Mouse (Mus musculus) spleen, adult 2 months (tissue): Measurements from ENCODE around the gene Prm3. TPM values are rescaled to one million over a fixed set of nuclear protein-coding genes. Genes with fewer than 3 reads are reported as not detected.

Experiments
- DNase-seq, 2 experiments: peaks; one replicate each; pipeline versions ENCODE4 v3.0.0 to v3.0.0-alpha.2; 2012 to 2021; ENCODE audit warnings: low spot score in 2 of 2, low read depth in 1 of 2
- H3K27ac ChIP-seq: fragments of 200-500 bp; 2 replicates; pipeline ENCODE4 v1.5.1; 2012; ENCODE audit warnings: low read length, inconsistent platforms; ENCODE audit not compliant: insufficient read depth
- H3K27me3 ChIP-seq: fragments of 200-500 bp; 2 replicates; pipeline ENCODE4 v1.6.1; 2012; ENCODE audit warnings: mild to moderate bottlenecking, moderate library complexity, low read length, inconsistent platforms; ENCODE audit not compliant: control insufficient read depth, insufficient read depth
- H3K36me3 ChIP-seq: fragments of 200-500 bp; 2 replicates; pipeline ENCODE4 v1.6.1; 2012; ENCODE audit warnings: mild to moderate bottlenecking, low read length, inconsistent platforms; ENCODE audit not compliant: control insufficient read depth, insufficient read depth
- H3K4me1 ChIP-seq: fragments of 200-500 bp; 2 replicates; pipeline ENCODE4 v1.6.1; 2011; ENCODE audit warnings: inconsistent platforms; ENCODE audit not compliant: control insufficient read depth, insufficient read depth, insufficient read length
- H3K4me3 ChIP-seq: fragments of 200-500 bp; 2 replicates; pipeline ENCODE4 v1.5.1; 2011; ENCODE audit warnings: mild to moderate bottlenecking, inconsistent platforms; ENCODE audit not compliant: insufficient read depth, insufficient read length; ENCODE audit errors: extremely low read depth
- CTCF ChIP-seq: fragments of 200-500 bp; IDR thresholded peaks from 2 replicates; pipeline ENCODE4 v1.5.1; 2011; ENCODE audit warnings: mild to moderate bottlenecking, inconsistent platforms; ENCODE audit not compliant: insufficient read depth, insufficient read length, insufficient replicate concordance; ENCODE audit errors: extremely low read depth
- POLR2A ChIP-seq: fragments of 200-500 bp; IDR thresholded peaks from 2 replicates; pipeline ENCODE4 v1.6.1; 2011; ENCODE audit warnings: low read depth, low read length, inconsistent platforms
- WGBS: fragments of 180-500 bp; shearing (Covaris S2); methylation state at CpG from one replicate; pipeline ENCODE4 v1.1.7; 2018; 5-methylcytosine and 5-hydroxymethylcytosine counted together
- polyA plus RNA-seq: library from polyadenylated mRNA; depleted of rRNA; stranded (reverse); fragments of >200 nt; gene quantifications from 2 replicates; pipeline ENCODE4 v1.2.3, GENCODE M21; 2012

Gene Prm3
- polyA plus RNA-seq, 1 experiment: not detected

DNA sequence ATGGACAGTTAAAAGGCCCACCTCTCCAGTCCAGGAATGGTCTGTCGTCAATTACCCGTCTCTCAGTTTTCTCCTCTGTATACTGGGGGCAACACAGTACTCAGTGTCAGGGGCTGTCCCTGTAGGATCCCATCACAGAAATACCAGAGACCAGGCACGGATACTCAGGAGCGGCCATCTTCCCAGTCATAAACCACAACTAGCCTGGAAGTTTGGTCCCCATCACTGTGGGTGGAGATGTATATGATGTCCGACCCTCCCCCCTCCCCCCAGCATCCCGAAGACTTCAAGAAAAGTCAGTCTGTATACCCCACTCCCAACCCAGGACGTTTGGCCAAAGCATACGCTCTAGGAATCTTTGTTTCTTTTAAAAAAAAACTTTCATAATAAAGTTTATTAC lies 7.3 kb downstream of the Prm3 start:
- Histone ChIP-seq H3K4me3 (peak overlapping the region; percentile 15; the same call in 1 of the 2 replicates), H3K27me3 (no peaks in the 10 kb centered on the region), H3K36me3 (no peaks in the 10 kb centered on the region), H3K27ac (no peak overlapping the region), H3K4me1 (peaks cover 20% of the 10 kb centered on the region)
- TF ChIP-seq POLR2A (no peak), CTCF (no peak)
- DNase-seq: no peak
- 61% methylated on average over 8 of the region's 8 CpGs for WGBS

DNA sequence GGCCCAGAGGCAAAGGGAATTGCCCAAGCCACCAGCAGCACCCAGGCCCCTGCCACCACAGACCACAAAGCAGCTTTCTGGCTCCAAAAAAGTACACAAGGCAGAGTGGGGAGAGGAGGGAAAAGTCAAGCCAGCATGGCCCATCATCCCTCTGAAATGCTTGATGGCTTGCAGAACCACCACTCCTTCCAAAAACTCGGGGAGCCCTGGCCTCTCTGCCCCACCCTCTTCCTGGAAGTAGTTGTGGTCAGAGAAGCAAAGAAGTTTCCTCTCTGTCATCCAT lies 7.6 kb downstream of the Prm3 start:
- no peaks in the 10 kb centered on the region for H3K27me3 ChIP-seq
- H3K36me3 ChIP-seq: no peaks in the 10 kb centered on the region
- peaks cover 20% of the 10 kb centered on the region for H3K4me1 ChIP-seq
- no peak for TF ChIP-seq CTCF
- no peak for TF ChIP-seq POLR2A
- H3K4me3 ChIP-seq: peak overlapping the region; percentile 15; the same call in 1 of the 2 replicates
- WGBS: 8% methylated on average over 1 of the region's 1 CpGs
- DNase-seq: no peak
- H3K27ac ChIP-seq: no peak overlapping the region

DNA sequence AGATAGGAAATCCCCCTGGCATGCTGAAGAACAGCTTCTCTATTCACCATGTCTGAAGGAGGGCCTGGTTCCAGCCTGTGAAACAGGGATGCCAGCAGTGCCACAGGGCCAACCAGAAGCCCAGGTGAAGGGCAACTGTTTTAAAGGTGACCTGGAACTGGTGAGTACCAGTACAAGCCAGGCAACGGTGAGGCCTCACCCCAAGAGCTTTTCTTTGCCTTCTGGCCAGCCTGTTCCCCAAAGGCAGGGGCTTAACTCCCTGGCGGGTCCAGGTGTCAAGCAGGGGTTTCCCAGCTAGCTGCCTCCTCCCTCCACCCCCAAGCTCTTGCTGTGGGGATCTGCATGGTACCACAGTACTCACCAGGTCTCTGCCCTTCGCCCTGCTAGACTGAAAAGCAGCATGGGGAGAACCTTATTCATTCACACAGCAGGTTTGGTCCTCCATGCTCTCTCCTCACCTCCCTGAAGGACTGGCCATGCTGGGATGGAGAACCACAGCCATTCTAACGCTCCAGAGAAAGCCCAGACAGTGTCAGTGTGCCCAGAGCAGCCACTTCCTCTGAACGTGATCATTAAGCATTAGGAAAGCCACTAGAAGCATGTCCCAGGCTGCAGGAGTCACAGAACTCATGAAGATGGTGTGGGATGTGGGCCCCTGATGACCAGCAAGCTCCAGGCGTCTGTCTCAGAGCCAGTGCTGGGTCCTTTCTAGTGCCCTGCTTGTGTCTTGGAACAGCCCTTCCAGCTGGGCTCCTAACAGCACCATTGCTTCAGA lies 8.2 kb downstream of the Prm3 start:
- TF ChIP-seq POLR2A (no peak), CTCF (no peak)
- H3K27me3 ChIP-seq: no peaks in the 10 kb centered on the region
- no peak for DNase-seq
- no peaks in the 10 kb centered on the region for H3K36me3 ChIP-seq
- peaks cover 20% of the 10 kb centered on the region for H3K4me1 ChIP-seq
- 44% methylated on average over 6 of the region's 6 CpGs for WGBS
- H3K4me3 ChIP-seq: no peak overlapping the region
- H3K27ac ChIP-seq: no peak overlapping the region

DNA sequence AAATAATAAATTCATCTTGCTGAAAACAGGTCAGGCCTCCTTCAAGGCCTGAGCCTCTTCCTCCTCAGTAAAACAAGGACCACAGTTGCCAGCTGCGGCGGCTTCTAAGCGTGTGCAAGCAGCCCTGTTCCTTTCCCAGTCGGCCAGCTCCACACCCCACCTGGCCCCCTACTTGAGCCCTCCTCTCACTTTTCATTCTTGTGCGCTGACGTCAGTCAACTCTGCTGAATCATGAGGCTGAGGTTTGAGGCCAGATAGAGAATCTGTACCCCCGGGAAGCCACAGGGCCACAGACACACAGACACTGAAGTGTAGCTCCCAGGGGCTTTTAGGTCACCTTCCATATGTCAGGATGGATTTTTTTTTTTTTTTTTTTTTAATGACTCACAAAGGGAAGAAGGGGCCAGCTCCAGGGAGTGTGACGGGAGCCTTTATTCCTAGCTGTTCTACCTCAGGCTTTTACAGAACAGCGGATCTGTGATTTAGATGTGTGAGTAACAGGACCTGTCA lies 8.8 kb downstream of the Prm3 start:
- Histone ChIP-seq H3K4me3 (no peak overlapping the region), H3K27ac (no peak overlapping the region), H3K4me1 (peaks cover 16% of the 10 kb centered on the region), H3K36me3 (no peaks in the 10 kb centered on the region), H3K27me3 (no peaks in the 10 kb centered on the region)
- TF ChIP-seq POLR2A (no peak), CTCF (no peak)
- 61% methylated on average over 9 of the region's 9 CpGs for WGBS
- DNase-seq: no peak

DNA sequence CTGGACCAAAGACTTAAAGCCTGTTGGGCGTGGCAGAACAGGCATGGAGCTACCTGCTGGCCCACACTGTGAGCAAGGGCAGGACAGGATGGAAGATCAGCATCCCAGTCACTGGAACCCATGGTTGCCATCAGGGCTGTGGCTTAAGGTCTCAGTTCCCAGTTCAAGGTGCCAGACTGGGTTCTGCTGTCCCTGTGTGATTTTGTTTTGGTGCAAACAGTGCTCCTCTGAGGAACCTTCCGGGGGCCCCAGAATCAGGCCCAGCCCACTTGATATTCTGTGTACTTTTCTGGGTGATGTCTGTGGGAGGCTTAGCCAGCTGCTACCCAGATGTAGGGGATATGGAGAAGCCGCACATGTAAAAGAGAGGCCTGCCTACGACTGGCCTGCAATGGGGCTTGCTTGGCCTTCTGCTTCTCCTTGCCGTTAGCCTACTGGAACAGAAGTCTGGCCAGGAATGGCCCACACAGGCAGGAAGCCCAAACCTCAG lies 10.0 kb downstream of the Prm3 start:
- TF ChIP-seq POLR2A: no peak
- TF ChIP-seq CTCF: no peak
- Histone ChIP-seq H3K27me3 (no peaks in the 10 kb centered on the region), H3K4me3 (no peak overlapping the region), H3K36me3 (no peaks in the 10 kb centered on the region), H3K4me1 (peaks cover 11% of the 10 kb centered on the region), H3K27ac (no peak overlapping the region)
- DNase-seq: no peak
- WGBS: 78% methylated on average over 5 of the region's 5 CpGs

DNA sequence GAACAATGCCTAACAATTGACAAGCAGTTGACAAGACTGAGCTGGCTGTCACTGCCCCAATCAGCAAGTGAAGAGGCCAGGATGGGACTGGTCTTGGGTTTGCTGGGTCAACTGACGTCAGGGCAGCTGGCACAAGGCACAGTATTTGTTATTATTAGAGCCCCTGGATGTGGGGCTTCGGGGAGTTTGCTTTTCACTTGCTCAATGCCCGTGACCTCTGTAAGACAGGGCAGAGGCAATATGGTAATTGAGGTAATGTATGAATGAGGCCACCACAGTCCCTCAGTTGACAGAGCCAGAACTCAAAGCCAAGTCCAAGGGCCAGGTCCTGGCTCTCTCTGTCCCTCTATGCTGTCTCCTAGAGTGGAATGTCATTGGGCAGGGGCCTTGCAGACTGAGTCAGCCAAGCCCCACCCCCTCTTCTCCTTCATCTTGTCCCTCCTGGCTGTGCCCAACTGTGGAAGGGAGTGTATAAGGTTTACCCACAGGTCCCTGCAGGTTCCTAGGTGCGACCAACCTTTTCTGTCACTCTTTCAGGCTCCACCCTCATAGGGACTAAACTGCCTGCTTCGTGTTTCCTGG lies 13.0 kb downstream of the Prm3 start:
- DNase-seq: no peak
- Histone ChIP-seq H3K36me3 (no peaks in the 10 kb centered on the region), H3K27me3 (no peaks in the 10 kb centered on the region), H3K4me3 (no peak overlapping the region), H3K27ac (no peak overlapping the region), H3K4me1 (peaks cover 10% of the 10 kb centered on the region; the same call in 1 of the 2 replicates)
- 77% methylated on average over 5 of the region's 5 CpGs for WGBS
- no peak for TF ChIP-seq CTCF
- TF ChIP-seq POLR2A: no peak

DNA sequence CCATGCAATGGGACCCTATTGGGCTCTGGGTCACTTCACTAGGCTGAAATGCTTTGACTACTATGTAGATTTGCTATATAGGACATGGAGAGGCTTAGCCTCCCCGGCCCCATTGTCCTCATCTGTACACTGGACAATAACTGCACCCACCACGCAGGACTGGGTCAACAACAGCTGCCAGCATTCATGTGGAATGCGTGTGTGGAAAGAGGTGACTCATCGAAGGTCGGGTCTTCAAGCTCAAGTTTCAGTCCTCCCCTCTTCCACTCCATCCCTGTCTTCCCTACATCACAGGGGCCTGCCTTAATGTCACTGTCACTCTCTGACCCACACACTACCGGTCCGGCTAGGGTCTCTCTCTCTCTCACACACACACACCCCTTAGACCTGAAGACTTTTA lies 14.4 kb downstream of the Prm3 start:
- TF ChIP-seq POLR2A: no peak
- no peak for TF ChIP-seq CTCF
- no peak for DNase-seq
- H3K27ac ChIP-seq: no peak overlapping the region
- H3K27me3 ChIP-seq: no peaks in the 10 kb centered on the region
- peaks cover 17% of the 10 kb centered on the region for H3K4me1 ChIP-seq
- no peak overlapping the region for H3K4me3 ChIP-seq
- H3K36me3 ChIP-seq: no peaks in the 10 kb centered on the region
- WGBS: 83% methylated on average over 7 of the region's 7 CpGs
